Mouse (Mus musculus) lung, embryonic 14.5 days (tissue): ENCODE results near the gene Cdnf. TPM values are rescaled to one million over a fixed set of nuclear protein-coding genes. Genes with fewer than 3 reads are reported as not detected.

Source experiments
- ATAC-seq: fragments of 200-750 bp; cut with Nextera tagmentation; 2 replicates; pipeline ENCODE4 v1.8.0; 2017; ENCODE audit warnings: mild to moderate bottlenecking, moderate TSS enrichment, moderate library complexity; ENCODE audit not compliant: insufficient read depth
- DNase-seq: peaks from one replicate; pipeline ENCODE4 v3.0.0-alpha.2; 2015
- H3K27ac ChIP-seq: fragments of 300-500 bp; sonication (generic); 2 replicates; pipeline ENCODE4 v1.5.1; 2014; ENCODE audit warnings: low read depth, mild to moderate bottlenecking, moderate library complexity
- H3K27me3 ChIP-seq: fragments of 300-500 bp; sonication (generic); 2 replicates; pipeline ENCODE4 v1.6.1; 2014; ENCODE audit warnings: low read length, control low read depth; ENCODE audit not compliant: insufficient read depth
- H3K36me3 ChIP-seq: fragments of 300-500 bp; sonication (generic); 2 replicates; pipeline ENCODE4 v1.6.1; 2014; ENCODE audit warnings: control low read depth; ENCODE audit not compliant: insufficient read depth
- H3K4me1 ChIP-seq: fragments of 300-500 bp; sonication (generic); 2 replicates; pipeline ENCODE4 v1.6.1; 2014; ENCODE audit warnings: antibody characterized with exemption, control low read depth; ENCODE audit not compliant: insufficient read depth
- H3K4me2 ChIP-seq: fragments of 300-500 bp; sonication (generic); 2 replicates; pipeline ENCODE4 v1.6.1; 2014; ENCODE audit warnings: mild to moderate bottlenecking
- H3K4me3 ChIP-seq: fragments of 300-500 bp; sonication (generic); 2 replicates; pipeline ENCODE4 v1.5.1; 2014; ENCODE audit warnings: low read depth, low read length
- H3K9ac ChIP-seq: fragments of 300-500 bp; sonication (generic); 2 replicates; pipeline ENCODE4 v1.6.1; 2014
- H3K9me3 ChIP-seq: fragments of 300-500 bp; sonication (generic); 2 replicates; pipeline ENCODE4 v1.6.1; 2016; ENCODE audit warnings: low read depth, low read length, control low read depth
- CTCF ChIP-seq: IDR thresholded peaks from 2 replicates; pipeline ENCODE4 v1.5.1; 2016; ENCODE audit warnings: antibody characterized with exemption, low read depth
- WGBS: fragments of 180-500 bp; shearing (Covaris S2); extraction: QIAGEN DNeasy Blood & Tissue Kit; methylation state at CpG from one replicate; pipeline ENCODE4 v1.1.7; 2014; 5-methylcytosine and 5-hydroxymethylcytosine counted together
- polyA plus RNA-seq: library from polyadenylated mRNA; unstranded; fragments of >200 nt; fragmentation: Nextera tagmentation; extraction: Ambion mirVana; gene quantifications from 2 replicates; pipeline ENCODE4 v1.2.1, GENCODE M21; 2014

The Cdnf gene
- 0.33 TPM in 1 of 2 replicates, not detected in the other for polyA plus RNA-seq

- TF ChIP-seq CTCF, result peak; percentile 22; the same call in 1 of the 2 replicates
- no peaks in the 10 kb centered on the region for H3K9me3 ChIP-seq
- WGBS, result under 1% methylated on average over 60 of the region's 60 CpGs
- H3K4me1 ChIP-seq, result no peaks in the 10 kb centered on the region
- H3K27ac ChIP-seq, result peak within 1 kb of the TSS; percentile 87
- H3K27me3 ChIP-seq, result no peaks in the 10 kb centered on the region
- DNase-seq, result peak; percentile 99
- H3K9ac ChIP-seq, result peak within 1 kb of the TSS; percentile 90
- peak within 1 kb of the TSS; percentile 85 for H3K4me3 ChIP-seq
- peaks cover 32% of the 10 kb centered on the region for H3K36me3 ChIP-seq
- peak within 1 kb of the TSS; percentile 88 for H3K4me2 ChIP-seq
- peak; percentile 99 for ATAC-seq
These were observed at the start of gene Cdnf, which contains the start of the genes Gm45902 and Hspa14 for GRCm38 (mm10) chr2:3512552-3513454. Gene Cdnf, plus strand, starts transcription at chr2:3513030. Gene Gm45902, minus strand, starts transcription at chr2:3512790. Gene Hspa14, minus strand, starts transcription at chr2:3512814.

DNA sequence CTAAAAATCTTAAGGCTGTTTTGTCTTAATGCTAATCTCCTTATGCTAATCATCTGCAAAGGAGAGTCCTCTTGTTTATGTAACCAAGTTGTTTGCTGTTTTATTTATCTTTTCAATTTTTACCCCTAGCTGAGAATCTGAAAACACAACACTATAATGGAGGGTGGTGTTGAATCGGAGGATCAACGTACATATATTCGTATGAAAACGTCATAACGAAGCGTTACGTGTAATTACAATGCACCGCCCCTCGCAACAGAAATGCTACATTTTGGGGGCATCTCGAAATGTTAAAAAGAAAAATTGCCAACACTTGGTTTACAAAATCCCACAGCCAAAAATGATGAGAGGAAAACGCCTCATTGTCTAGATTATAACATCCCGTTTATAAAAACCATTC, 38.9 kb upstream of the Cdnf start:
- Histone ChIP-seq H3K36me3 (peaks cover 4% of the 10 kb centered on the region; the same call in 1 of the 2 replicates), H3K9me3 (no peaks in the 10 kb centered on the region), H3K4me3 (peak overlapping the region; percentile 64), H3K27me3 (no peaks in the 10 kb centered on the region), H3K9ac (peak overlapping the region; percentile 76), H3K4me1 (peaks cover 4% of the 10 kb centered on the region; the same call in 1 of the 2 replicates), H3K4me2 (peak overlapping the region; percentile 68), H3K27ac (peak overlapping the region; percentile 87)
- TF ChIP-seq CTCF, result no peak
- DNase-seq (peak; percentile 58), ATAC-seq (no peak)
- WGBS, result 2% methylated on average over 12 of the region's 12 CpGs

- Histone ChIP-seq H3K27me3 (no peaks in the 10 kb centered on the region), H3K4me1 (peaks cover 4% of the 10 kb centered on the region; the same call in 1 of the 2 replicates), H3K9me3 (no peaks in the 10 kb centered on the region), H3K27ac (peak overlapping the region; percentile 87), H3K4me3 (peak overlapping the region; percentile 64), H3K9ac (peak overlapping the region; percentile 76), H3K4me2 (peak overlapping the region; percentile 68), H3K36me3 (no peaks in the 10 kb centered on the region; the same call in 1 of the 2 replicates)
- under 1% methylated on average over 46 of the region's 46 CpGs for WGBS
- DNase-seq, result peak; percentile 83
- ATAC-seq, result peak; percentile 84
- no peak for TF ChIP-seq CTCF
These were observed 38.4 kb upstream of the Cdnf start for GRCm38 (mm10) chr2:3474361-3474805.

GRCm38 (mm10) chr2:3474861-3475283, 38.0 kb upstream of the Cdnf start, which contains the start of gene Suv39h2:
Gene Suv39h2, minus strand, starts transcription at chr2:3475031.
- ATAC-seq, result peak; percentile 98
- Histone ChIP-seq H3K9ac (peak within 1 kb of the TSS; percentile 76), H3K4me3 (peak within 1 kb of the TSS; percentile 64), H3K27me3 (no peaks in the 10 kb centered on the region), H3K36me3 (no peaks in the 10 kb centered on the region), H3K4me2 (peak within 1 kb of the TSS; percentile 74), H3K9me3 (no peaks in the 10 kb centered on the region), H3K4me1 (peaks cover 4% of the 10 kb centered on the region; the same call in 1 of the 2 replicates), H3K27ac (peak within 1 kb of the TSS; percentile 87)
- DNase-seq, result peak; percentile 98
- TF ChIP-seq CTCF, result 0 out of 2 replicates have a peak, but pooled peaks have one; percentile 5
- under 1% methylated on average over 42 of the region's 42 CpGs for WGBS

DNA sequence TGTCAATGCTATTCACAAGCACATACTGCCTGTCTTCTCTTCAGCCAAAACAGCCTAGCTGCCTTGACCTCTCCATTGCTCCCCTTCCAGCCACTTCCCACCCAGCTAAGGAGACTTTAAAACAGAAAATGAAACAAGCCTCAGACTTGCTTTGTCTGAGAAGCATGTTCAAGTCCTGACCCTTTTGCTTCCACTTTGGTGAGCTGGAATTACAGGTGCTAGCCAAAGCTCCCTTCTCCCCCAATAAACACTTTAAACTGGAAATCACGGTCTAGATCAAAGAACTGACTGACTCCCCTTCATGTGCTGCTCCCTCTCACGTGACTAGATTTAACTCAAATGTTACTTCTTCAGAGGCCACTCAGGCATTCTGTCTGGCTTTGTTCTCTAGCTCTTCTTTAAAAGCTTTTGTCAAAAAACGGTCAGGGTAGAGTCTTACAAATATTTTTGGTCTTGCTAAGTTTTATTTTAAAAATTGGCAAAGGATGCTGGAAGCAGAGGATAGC, 37.0 kb upstream of the Cdnf start:
- Histone ChIP-seq H3K9ac (no peak overlapping the region), H3K4me2 (peak overlapping the region; percentile 74), H3K27me3 (no peaks in the 10 kb centered on the region), H3K4me3 (peak overlapping the region; percentile 64; the same call in 1 of the 2 replicates), H3K4me1 (peaks cover 4% of the 10 kb centered on the region; the same call in 1 of the 2 replicates), H3K9me3 (no peaks in the 10 kb centered on the region), H3K27ac (no peak overlapping the region; the same call in 1 of the 2 replicates), H3K36me3 (no peaks in the 10 kb centered on the region)
- ATAC-seq (no peak), DNase-seq (peak; percentile 4)
- 55% methylated on average over 3 of the region's 3 CpGs for WGBS
- TF ChIP-seq CTCF, result no peak

DNA sequence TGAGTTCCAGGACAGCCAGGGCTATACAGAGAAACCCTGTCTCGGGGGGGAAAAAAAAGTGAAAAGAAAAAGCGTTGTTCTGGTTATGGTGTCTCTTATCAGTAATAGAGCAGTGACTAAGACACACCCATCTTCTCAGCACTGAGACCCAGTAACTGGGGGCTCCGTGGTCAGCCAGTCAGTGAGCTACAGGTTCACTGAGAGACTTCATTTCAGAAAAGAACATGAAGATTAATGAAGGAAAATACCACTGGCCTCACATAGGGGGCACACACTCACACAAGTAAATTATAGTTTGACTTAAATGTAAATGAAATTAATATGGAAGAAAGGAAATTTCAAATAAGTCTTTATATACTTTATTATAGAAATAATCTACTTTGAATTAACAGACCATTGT, 32.6 kb upstream of the Cdnf start:
- no peaks in the 10 kb centered on the region for H3K9me3 ChIP-seq
- no peak for ATAC-seq
- H3K4me1 ChIP-seq, result peaks cover 4% of the 10 kb centered on the region; the same call in 1 of the 2 replicates
- no peak for TF ChIP-seq CTCF
- no peaks in the 10 kb centered on the region for H3K36me3 ChIP-seq
- DNase-seq, result no peak
- no peak overlapping the region for H3K4me3 ChIP-seq
- no peak overlapping the region for H3K4me2 ChIP-seq
- H3K9ac ChIP-seq, result no peak overlapping the region
- H3K27me3 ChIP-seq, result no peaks in the 10 kb centered on the region
- 78% methylated on average over 3 of the region's 3 CpGs for WGBS
- no peak overlapping the region for H3K27ac ChIP-seq
